ENCODE assay signal across 36 mouse cellular contexts in genomic region chr9:24144341-24144740, GRCm38 (mm10). TPM values are rescaled to one million over a fixed set of nuclear protein-coding genes. Genes with fewer than 3 reads are reported as not detected.
DNase-seq lines count a peak whose midpoint lies in the region; ATAC-seq and TF ChIP-seq lines count a peak whose summit lies in the region.
"Had no signal": no experiment of that assay in that cellular context is flagged by ENCODE, and none has a peak within 500 bp of the region (broad histone marks: within the 10 kb centered on the region; RNA-seq: fewer than 3 reads in every experiment).

No protein-coding gene starts in this region.

- no peak for ATAC-seq in intestine, postnatal 0 days
- ATAC-seq: forebrain, embryonic 15.5 days; inflammation-experienced regulatory T-cells, adult 6 months; liver, embryonic 12.5 days; liver, postnatal 0 days had no signal

- WGBS in intestine, postnatal 0 days, result 82% methylated on average over 2 of the region's 2 CpGs

- no peak for TF ChIP-seq CTCF in intestine, postnatal 0 days (IDR thresholded peaks at IDR 0.05; ENCODE audit: low read depth)

- no peak overlapping the region for H3K9ac ChIP-seq in intestine, postnatal 0 days (ENCODE audit: low read depth, low read length)
- H3K9ac ChIP-seq: embryonic facial prominence, embryonic 12.5 days; forebrain, embryonic 15.5 days; heart, embryonic 13.5 days; hindbrain, embryonic 15.5 days; limb, embryonic 13.5 days; liver, embryonic 12.5 days; liver, postnatal 0 days; midbrain, embryonic 12.5 days; neural tube, embryonic 12.5 days; stomach, embryonic 15.5 days had no signal

- no peaks in the 10 kb centered on the region for H3K9me3 ChIP-seq in intestine, postnatal 0 days (ENCODE audit: control insufficient read depth)
- H3K9me3 ChIP-seq: embryonic facial prominence, embryonic 12.5 days; forebrain, embryonic 15.5 days; heart, embryonic 13.5 days; hindbrain, embryonic 15.5 days; limb, embryonic 13.5 days; liver, embryonic 12.5 days; midbrain, embryonic 12.5 days; neural tube, embryonic 12.5 days; stomach, embryonic 15.5 days had no signal

- no peak overlapping the region for H3K4me2 ChIP-seq in intestine, postnatal 0 days (replicated peaks; ENCODE audit: low read depth)
- H3K4me2 ChIP-seq: embryonic facial prominence, embryonic 12.5 days; forebrain, embryonic 15.5 days; heart, embryonic 13.5 days; hindbrain, embryonic 15.5 days; limb, embryonic 13.5 days; liver, embryonic 12.5 days; midbrain, embryonic 12.5 days; neural tube, embryonic 12.5 days; stomach, embryonic 15.5 days had no signal

- intact Hi-C loops in left cerebral cortex, postnatal 25 days (cut with DNase I), result no loop called here

- H3K4me1 ChIP-seq in intestine, postnatal 0 days (replicated peaks; ENCODE audit: control insufficient read depth, insufficient read depth, low read length), result no peaks in the 10 kb centered on the region
- H3K4me1 ChIP-seq: embryonic facial prominence, embryonic 12.5 days; forebrain, embryonic 15.5 days; heart, embryonic 13.5 days; hindbrain, embryonic 15.5 days; limb, embryonic 13.5 days; liver, embryonic 12.5 days; midbrain, embryonic 12.5 days; neural tube, embryonic 12.5 days; stomach, embryonic 15.5 days had no signal

- no peaks in the 10 kb centered on the region for H3K27me3 ChIP-seq in intestine, postnatal 0 days (replicated peaks; ENCODE audit: control insufficient read depth, insufficient read depth, low read length)
- H3K27me3 ChIP-seq: embryonic facial prominence, embryonic 12.5 days; forebrain, embryonic 15.5 days; heart, embryonic 13.5 days; hindbrain, embryonic 15.5 days; limb, embryonic 13.5 days; liver, embryonic 12.5 days; megakaryocyte, embryonic 14.5 days; midbrain, embryonic 12.5 days; neural tube, embryonic 12.5 days; stomach, embryonic 15.5 days had no signal

- DNase-seq in frontal cortex, adult 2 months (ENCODE audit: extremely low spot score in 1 of 2, low spot score in 1 of 2), result peak; percentile 53 to 71
- no peak for DNase-seq in frontal cortex, postnatal 10 days (ENCODE audit: low spot score in 2 of 2)
- peak; percentile 13 for DNase-seq in 3T3-L1 (ENCODE audit: low read depth, low spot score)
- peak; percentile 22 for DNase-seq in NIH3T3 (ENCODE audit: low read depth)
- DNase-seq in left cerebral cortex, postnatal 25 days (ENCODE audit: low spot score in 2 of 2), result peak; percentile 21 to 83
- DNase-seq in liver, result no peak
- DNase-seq: adrenal gland, adult 8-10 months; cerebellum, adult 9-11 months; embryo, embryonic 11 days; gastrocnemius, postnatal 10 days; heart, postnatal 10 days; kidney, adult 18-20 months; kidney, postnatal 36 days; liver, postnatal 0 days; lung, postnatal 36 days; right cerebral cortex, postnatal 25 days; thymus, adult 18-20 months; thymus, postnatal 25 days had no signal

- no peak overlapping the region for H3K27ac ChIP-seq in intestine, postnatal 0 days (ENCODE audit: low read depth, low read length)
- H3K27ac ChIP-seq: embryonic facial prominence, embryonic 12.5 days; forebrain, embryonic 15.5 days; heart, embryonic 13.5 days; hindbrain, embryonic 15.5 days; layer of hippocampus, adult 2 months; limb, embryonic 13.5 days; liver, embryonic 12.5 days; midbrain, embryonic 12.5 days; neural tube, embryonic 12.5 days; stomach, embryonic 15.5 days had no signal

- H3K4me3 ChIP-seq in intestine, postnatal 0 days (ENCODE audit: low read depth, low read length), result no peak overlapping the region
- H3K4me3 ChIP-seq: embryonic facial prominence, embryonic 12.5 days; forebrain, embryonic 15.5 days; heart, embryonic 13.5 days; hindbrain, embryonic 15.5 days; layer of hippocampus, adult 2 months; limb, embryonic 13.5 days; liver, embryonic 12.5 days; megakaryocyte, embryonic 14.5 days; midbrain, embryonic 12.5 days; myocyte; neural tube, embryonic 12.5 days; stomach, embryonic 15.5 days had no signal

- H3K36me3 ChIP-seq in intestine, postnatal 0 days (ENCODE audit: control insufficient read depth, insufficient read depth), result no peaks in the 10 kb centered on the region
- H3K36me3 ChIP-seq: embryonic facial prominence, embryonic 12.5 days; forebrain, embryonic 15.5 days; heart, embryonic 13.5 days; hindbrain, embryonic 15.5 days; limb, embryonic 13.5 days; liver, embryonic 12.5 days; midbrain, embryonic 12.5 days; neural tube, embryonic 12.5 days; stomach, embryonic 15.5 days had no signal

RNA-seq across cellular contexts. Expression of gene Npsr1, which starts 46.5 kb away (rescaled TPM):
- 0.57 and 1.9 TPM in 2 replicates for polyA plus RNA-seq in frontal cortex, adult 2 months (2012; rRNA removed)
- 1 to 10 TPM; 5.0 to 5.1 TPM for total RNA-seq in left cerebral cortex, postnatal 25 days (2021)
- polyA plus RNA-seq in intestine, postnatal 0 days (2015; fragmentation: Nextera tagmentation; extraction: Ambion mirVana), result not detected in 2 replicates
- total RNA-seq: adrenal gland, postnatal 4 days; gastrocnemius, postnatal 10 days; heart, adult 8-10 months; heart, postnatal 10 days; hematopoietic stem cell, adult 5-6 weeks had no signal
- polyA plus RNA-seq: embryonic facial prominence, embryonic 12.5 days; heart, embryonic 13.5 days; inflammation-experienced regulatory T-cells, adult 6 months; limb, embryonic 13.5 days; liver, embryonic 12.5 days; liver, postnatal 0 days; lung, embryonic 16.5 days; midbrain, embryonic 12.5 days; myocyte; neural tube, embryonic 12.5 days; stomach, embryonic 15.5 days had no signal

Comparison
In these comparisons a context has a peak if more than half of its experiments do, and no peak if none do; other contexts are left out.
1. DNase-seq: peak in frontal cortex, adult 2 months (2 of 2), 3T3-L1 (single experiment), NIH3T3 (single experiment) and left cerebral cortex, postnatal 25 days (2 of 2); none in frontal cortex, postnatal 10 days (0 of 2) and liver (single experiment).